Mouse (Mus musculus): ENCODE data around the gene A3galt2. TPM values are rescaled to one million over a fixed set of nuclear protein-coding genes. Genes with fewer than 3 reads are reported as not detected.

The A3galt2 gene
- polyA plus RNA-seq, 1 experiment = 0.07 TPM

GRCm38 (mm10) chr4:128796788-128797187, 41.6 kb downstream of the A3galt2 start:
- Histone ChIP-seq H3K27ac (ENCODE audit: control insufficient read depth, insufficient read depth, low read depth, low read length) (no peak overlapping the region), H3K4me3 (ENCODE audit: control insufficient read depth, low read depth, low read length) (no peak overlapping the region), H3K36me3 (ENCODE audit: control insufficient read depth, insufficient read depth, low read length) (no peaks in the 10 kb centered on the region), H3K4me1 (ENCODE audit: control insufficient read depth, insufficient read depth, low read length) (peaks cover 7% of the 10 kb centered on the region), H3K27me3 (ENCODE audit: control insufficient read depth, insufficient read depth, low read length) (no peaks in the 10 kb centered on the region)
- TF ChIP-seq CTCF (IDR thresholded peaks at IDR 0.05; ENCODE audit: control insufficient read depth, insufficient read depth, insufficient replicate concordance, low read depth, low read length) (no peak), POLR2A (IDR thresholded peaks at IDR 0.05; ENCODE audit: control insufficient read depth, low read depth, low read length) (no peak)

- H3K4me3 ChIP-seq (ENCODE audit: control insufficient read depth, low read depth, low read length) = no peak overlapping the region
- H3K36me3 ChIP-seq (ENCODE audit: control insufficient read depth, insufficient read depth, low read length) = no peaks in the 10 kb centered on the region
- H3K4me1 ChIP-seq (ENCODE audit: control insufficient read depth, insufficient read depth, low read length) = peaks cover 13% of the 10 kb centered on the region
- TF ChIP-seq POLR2A (IDR thresholded peaks at IDR 0.05; ENCODE audit: control insufficient read depth, low read depth, low read length) (no peak), CTCF (IDR thresholded peaks at IDR 0.05; ENCODE audit: control insufficient read depth, insufficient read depth, insufficient replicate concordance, low read depth, low read length) (no peak)
- no peak overlapping the region for H3K27ac ChIP-seq (ENCODE audit: control insufficient read depth, insufficient read depth, low read depth, low read length)
- H3K27me3 ChIP-seq (ENCODE audit: control insufficient read depth, insufficient read depth, low read length) = no peaks in the 10 kb centered on the region; the same call in 1 of the 2 replicates
Measured at GRCm38 (mm10) chr4:128801675-128802465, 46.7 kb downstream of the A3galt2 start.

GRCm38 (mm10) chr4:128803569-128803968, 48.4 kb downstream of the A3galt2 start:
- no peak for TF ChIP-seq POLR2A (IDR thresholded peaks at IDR 0.05; ENCODE audit: control insufficient read depth, low read depth, low read length)
- no peak for TF ChIP-seq CTCF (IDR thresholded peaks at IDR 0.05; ENCODE audit: control insufficient read depth, insufficient read depth, insufficient replicate concordance, low read depth, low read length)
- Histone ChIP-seq H3K27ac (ENCODE audit: control insufficient read depth, insufficient read depth, low read depth, low read length) (no peak overlapping the region), H3K4me3 (ENCODE audit: control insufficient read depth, low read depth, low read length) (no peak overlapping the region), H3K4me1 (ENCODE audit: control insufficient read depth, insufficient read depth, low read length) (peaks cover 12% of the 10 kb centered on the region), H3K36me3 (ENCODE audit: control insufficient read depth, insufficient read depth, low read length) (no peaks in the 10 kb centered on the region), H3K27me3 (ENCODE audit: control insufficient read depth, insufficient read depth, low read length) (no peaks in the 10 kb centered on the region; the same call in 1 of the 2 replicates)

GRCm38 (mm10) chr4:128804426-128805149, 49.4 kb downstream of the A3galt2 start:
- no peaks in the 10 kb centered on the region; the same call in 1 of the 2 replicates for H3K27me3 ChIP-seq (ENCODE audit: control insufficient read depth, insufficient read depth, low read length)
- peaks cover 12% of the 10 kb centered on the region for H3K4me1 ChIP-seq (ENCODE audit: control insufficient read depth, insufficient read depth, low read length)
- H3K27ac ChIP-seq (ENCODE audit: control insufficient read depth, insufficient read depth, low read depth, low read length) = 0 out of 2 replicates have a peak overlapping the region, but pooled peaks have one; percentile 14
- peak overlapping the region; percentile 11 for H3K4me3 ChIP-seq (ENCODE audit: control insufficient read depth, low read depth, low read length)
- H3K36me3 ChIP-seq (ENCODE audit: control insufficient read depth, insufficient read depth, low read length) = no peaks in the 10 kb centered on the region
- TF ChIP-seq CTCF (IDR thresholded peaks at IDR 0.05; ENCODE audit: control insufficient read depth, insufficient read depth, insufficient replicate concordance, low read depth, low read length) (no peak), POLR2A (IDR thresholded peaks at IDR 0.05; ENCODE audit: control insufficient read depth, low read depth, low read length) (no peak)

- peak overlapping the region; percentile 84 for H3K27ac ChIP-seq (ENCODE audit: control insufficient read depth, insufficient read depth, low read depth, low read length)
- H3K36me3 ChIP-seq (ENCODE audit: control insufficient read depth, insufficient read depth, low read length) = no peaks in the 10 kb centered on the region
- no peaks in the 10 kb centered on the region; the same call in 1 of the 2 replicates for H3K27me3 ChIP-seq (ENCODE audit: control insufficient read depth, insufficient read depth, low read length)
- peaks cover 13% of the 10 kb centered on the region for H3K4me1 ChIP-seq (ENCODE audit: control insufficient read depth, insufficient read depth, low read length)
- peak overlapping the region; percentile 88 for H3K4me3 ChIP-seq (ENCODE audit: control insufficient read depth, low read depth, low read length)
- no peak for TF ChIP-seq CTCF (IDR thresholded peaks at IDR 0.05; ENCODE audit: control insufficient read depth, insufficient read depth, insufficient replicate concordance, low read depth, low read length)
Measured at GRCm38 (mm10) chr4:128805150-128806042, 50.2 kb downstream of the A3galt2 start.

- H3K4me1 ChIP-seq (ENCODE audit: control insufficient read depth, insufficient read depth, low read length) = peaks cover 21% of the 10 kb centered on the region
Measured at GRCm38 (mm10) chr4:128806043-128806826, 51.1 kb downstream of the A3galt2 start, which contains the start of gene Zfp362. TSS of gene Zfp362 (minus strand) at chr4:128806045.

More at GRCm38 (mm10) chr4:128806043-128806826, 51.1 kb downstream of the A3galt2 start, which contains the start of gene Zfp362:
- H3K27me3 ChIP-seq (ENCODE audit: control insufficient read depth, insufficient read depth, low read length) = no peaks in the 10 kb centered on the region; the same call in 1 of the 2 replicates
- no peaks in the 10 kb centered on the region for H3K36me3 ChIP-seq (ENCODE audit: control insufficient read depth, insufficient read depth, low read length)
- TF ChIP-seq CTCF (IDR thresholded peaks at IDR 0.05; ENCODE audit: control insufficient read depth, insufficient read depth, insufficient replicate concordance, low read depth, low read length) = no peak
- 0 out of 2 replicates have a peak, but pooled peaks have one; percentile 11 for TF ChIP-seq POLR2A (IDR thresholded peaks at IDR 0.05; ENCODE audit: control insufficient read depth, low read depth, low read length)
- peak within 1 kb of the TSS; percentile 88 for H3K4me3 ChIP-seq (ENCODE audit: control insufficient read depth, low read depth, low read length)
- H3K27ac ChIP-seq (ENCODE audit: control insufficient read depth, insufficient read depth, low read depth, low read length) = peak within 1 kb of the TSS; percentile 84
